Mouse (Mus musculus) neural tube, embryonic 13.5 days (tissue): Measurements from ENCODE around the gene Mael. TPM values are rescaled to one million over a fixed set of nuclear protein-coding genes. Genes with fewer than 3 reads are reported as not detected.

Source experiments
- ATAC-seq: fragments of 200-750 bp; cut with Nextera tagmentation; 2 replicates; pipeline ENCODE4 v1.8.0; 2017; ENCODE audit warnings: low read depth, mild to moderate bottlenecking, moderate TSS enrichment, moderate library complexity
- H3K27ac ChIP-seq: fragments of 300-500 bp; sonication (generic); replicated peaks from 2 replicates; pipeline ENCODE4 v1.5.1; 2015; ENCODE audit warnings: moderate library complexity, mild to moderate bottlenecking, inconsistent platforms
- H3K27me3 ChIP-seq: fragments of 300-500 bp; sonication (generic); 2 replicates; pipeline ENCODE4 v1.6.1; 2015; ENCODE audit warnings: mild to moderate bottlenecking, inconsistent platforms
- H3K36me3 ChIP-seq: fragments of 300-500 bp; sonication (generic); 2 replicates; pipeline ENCODE4 v1.6.1; 2015; ENCODE audit warnings: mild to moderate bottlenecking, inconsistent platforms
- H3K4me1 ChIP-seq: fragments of 300-500 bp; sonication (generic); replicated peaks from 2 replicates; pipeline ENCODE4 v1.6.1; 2015; ENCODE audit warnings: inconsistent platforms
- H3K4me2 ChIP-seq: fragments of 300-500 bp; sonication (generic); 2 replicates; pipeline ENCODE4 v1.6.1; 2015; ENCODE audit warnings: inconsistent platforms, mild to moderate bottlenecking, moderate library complexity
- H3K4me3 ChIP-seq: fragments of 300-500 bp; sonication (generic); 2 replicates; pipeline ENCODE4 v1.5.1; 2015; ENCODE audit warnings: mild to moderate bottlenecking, inconsistent platforms
- H3K9ac ChIP-seq: fragments of 300-500 bp; sonication (generic); 2 replicates; pipeline ENCODE4 v1.6.1; 2015; ENCODE audit warnings: moderate library complexity, mild to moderate bottlenecking, inconsistent platforms
- H3K9me3 ChIP-seq: fragments of 300-500 bp; sonication (generic); 2 replicates; pipeline ENCODE4 v1.6.1; 2016; ENCODE audit warnings: inconsistent platforms
- WGBS: fragments of 180-500 bp; shearing (Covaris S2); methylation state at CpG from one replicate; pipeline ENCODE4 v1.1.7; 2015; 5-methylcytosine and 5-hydroxymethylcytosine counted together
- polyA plus RNA-seq: library from polyadenylated mRNA; unstranded; fragments of >200 nt; fragmentation: Nextera tagmentation; extraction: Ambion mirVana; gene quantifications from 2 replicates; pipeline ENCODE4 v1.2.1, GENCODE M21; 2015

Gene Mael
- not detected in 2 replicates for polyA plus RNA-seq

- Histone ChIP-seq H3K36me3 (no peaks in the 10 kb centered on the region), H3K27me3 (no peaks in the 10 kb centered on the region), H3K9ac (no peak within 1 kb of the TSS), H3K4me3 (no peak within 1 kb of the TSS), H3K4me2 (no peak within 1 kb of the TSS), H3K27ac (no peak within 1 kb of the TSS), H3K9me3 (peaks cover 7% of the 10 kb centered on the region; the same call in 1 of the 2 replicates), H3K4me1 (no peaks in the 10 kb centered on the region)
- 88% methylated on average over 53 of the region's 53 CpGs for WGBS
- no peak for ATAC-seq
Observed at GRCm38 (mm10) chr1:166238315-166238969, at the start of gene Mael. Mael (minus strand) TSS chr1:166238747.

- WGBS: 64% methylated on average over 9 of the region's 9 CpGs
- H3K4me3 ChIP-seq: no peak overlapping the region
- H3K9ac ChIP-seq: no peak overlapping the region
- no peak overlapping the region for H3K27ac ChIP-seq
- no peaks in the 10 kb centered on the region for H3K36me3 ChIP-seq
- H3K4me2 ChIP-seq: no peak overlapping the region
- no peak for ATAC-seq
- H3K4me1 ChIP-seq: peaks cover 48% of the 10 kb centered on the region
- H3K9me3 ChIP-seq: no peaks in the 10 kb centered on the region
- no peaks in the 10 kb centered on the region for H3K27me3 ChIP-seq
Observed at GRCm38 (mm10) chr1:166286231-166286630, 47.7 kb upstream of the Mael start.

- no peaks in the 10 kb centered on the region for H3K27me3 ChIP-seq
- peak overlapping the region; percentile 55; the same call in 1 of the 2 replicates for H3K27ac ChIP-seq
- no peak for ATAC-seq
- H3K9me3 ChIP-seq: no peaks in the 10 kb centered on the region
- 52% methylated on average over 8 of the region's 8 CpGs for WGBS
- H3K36me3 ChIP-seq: no peaks in the 10 kb centered on the region
- H3K9ac ChIP-seq: 0 out of 2 replicates have a peak overlapping the region, but pooled peaks have one; percentile 42
- H3K4me3 ChIP-seq: no peak overlapping the region
- no peak overlapping the region for H3K4me2 ChIP-seq
- peaks cover 66% of the 10 kb centered on the region for H3K4me1 ChIP-seq
Observed at GRCm38 (mm10) chr1:166284390-166284789, 45.8 kb upstream of the Mael start.

- Histone ChIP-seq H3K27me3 (no peaks in the 10 kb centered on the region), H3K27ac (peak overlapping the region; percentile 78; the same call in 1 of the 2 replicates), H3K9ac (no peak overlapping the region), H3K4me3 (no peak overlapping the region), H3K36me3 (no peaks in the 10 kb centered on the region), H3K4me2 (no peak overlapping the region), H3K9me3 (no peaks in the 10 kb centered on the region), H3K4me1 (peaks cover 75% of the 10 kb centered on the region)
- ATAC-seq: no peak
- 69% methylated on average over 6 of the region's 6 CpGs for WGBS
Observed at GRCm38 (mm10) chr1:166283451-166283850, 44.9 kb upstream of the Mael start.

- Histone ChIP-seq H3K4me3 (peak overlapping the region; percentile 20), H3K27me3 (no peaks in the 10 kb centered on the region), H3K27ac (peak overlapping the region; percentile 78), H3K36me3 (no peaks in the 10 kb centered on the region), H3K9me3 (no peaks in the 10 kb centered on the region), H3K4me2 (peak overlapping the region; percentile 48), H3K9ac (peak overlapping the region; percentile 9; the same call in 1 of the 2 replicates), H3K4me1 (peaks cover 80% of the 10 kb centered on the region)
- 2% methylated on average over 22 of the region's 22 CpGs for WGBS
- ATAC-seq: peak; percentile 88
Observed at GRCm38 (mm10) chr1:166282597-166283210, 44.2 kb upstream of the Mael start.

- H3K36me3 ChIP-seq: no peaks in the 10 kb centered on the region
- H3K9ac ChIP-seq: no peak overlapping the region
- H3K9me3 ChIP-seq: no peaks in the 10 kb centered on the region
- peak overlapping the region; percentile 39 for H3K27ac ChIP-seq
- no peak overlapping the region for H3K4me3 ChIP-seq
- WGBS: 15% methylated on average over 3 of the region's 3 CpGs
- H3K27me3 ChIP-seq: no peaks in the 10 kb centered on the region
- H3K4me1 ChIP-seq: peaks cover 74% of the 10 kb centered on the region
- H3K4me2 ChIP-seq: peak overlapping the region; percentile 48; the same call in 1 of the 2 replicates
- ATAC-seq: no peak
Observed at GRCm38 (mm10) chr1:166281836-166282235, 43.3 kb upstream of the Mael start.

- Histone ChIP-seq H3K27me3 (no peaks in the 10 kb centered on the region), H3K9me3 (no peaks in the 10 kb centered on the region), H3K4me1 (peaks cover 74% of the 10 kb centered on the region), H3K4me3 (no peak overlapping the region), H3K4me2 (peak overlapping the region; percentile 13; the same call in 1 of the 2 replicates), H3K36me3 (no peaks in the 10 kb centered on the region), H3K9ac (no peak overlapping the region), H3K27ac (peak overlapping the region; percentile 64)
- ATAC-seq: no peak
- WGBS: 16% methylated on average over 1 of the region's 1 CpGs
Observed at GRCm38 (mm10) chr1:166281287-166281686, 42.7 kb upstream of the Mael start.

GRCm38 (mm10) chr1:166280566-166280965, 42.0 kb upstream of the Mael start:
- no peaks in the 10 kb centered on the region for H3K36me3 ChIP-seq
- H3K27me3 ChIP-seq: no peaks in the 10 kb centered on the region
- H3K27ac ChIP-seq: peak overlapping the region; percentile 69
- H3K4me2 ChIP-seq: peak overlapping the region; percentile 13; the same call in 1 of the 2 replicates
- peak; percentile 72 for ATAC-seq
- no peaks in the 10 kb centered on the region for H3K9me3 ChIP-seq
- no peak overlapping the region for H3K9ac ChIP-seq
- no peak overlapping the region for H3K4me3 ChIP-seq
- peaks cover 74% of the 10 kb centered on the region for H3K4me1 ChIP-seq
- 0% methylated on average over 1 of the region's 1 CpGs for WGBS

- ATAC-seq: no peak
- Histone ChIP-seq H3K27ac (peak overlapping the region; percentile 69), H3K9me3 (no peaks in the 10 kb centered on the region), H3K27me3 (no peaks in the 10 kb centered on the region), H3K4me1 (peaks cover 66% of the 10 kb centered on the region), H3K4me2 (0 out of 2 replicates have a peak overlapping the region, but pooled peaks have one; percentile 13), H3K36me3 (no peaks in the 10 kb centered on the region), H3K9ac (peak overlapping the region; percentile 34; the same call in 1 of the 2 replicates), H3K4me3 (no peak overlapping the region)
- WGBS: 20% methylated on average over 9 of the region's 9 CpGs
Observed at GRCm38 (mm10) chr1:166279580-166280206, 41.1 kb upstream of the Mael start.

- no peak for ATAC-seq
- no peak overlapping the region for H3K4me2 ChIP-seq
- H3K4me3 ChIP-seq: no peak overlapping the region
- no peak overlapping the region for H3K9ac ChIP-seq
- H3K4me1 ChIP-seq: peaks cover 58% of the 10 kb centered on the region
- no peak overlapping the region for H3K27ac ChIP-seq
- WGBS: 18% methylated on average over 2 of the region's 2 CpGs
- no peaks in the 10 kb centered on the region for H3K36me3 ChIP-seq
- no peaks in the 10 kb centered on the region for H3K9me3 ChIP-seq
- H3K27me3 ChIP-seq: no peaks in the 10 kb centered on the region
Observed at GRCm38 (mm10) chr1:166278786-166279185, 40.2 kb upstream of the Mael start.

GRCm38 (mm10) chr1:166268218-166268617, 29.7 kb upstream of the Mael start:
- Histone ChIP-seq H3K36me3 (no peaks in the 10 kb centered on the region), H3K27me3 (no peaks in the 10 kb centered on the region), H3K9me3 (no peaks in the 10 kb centered on the region), H3K27ac (no peak overlapping the region), H3K4me2 (no peak overlapping the region), H3K9ac (no peak overlapping the region), H3K4me1 (no peaks in the 10 kb centered on the region), H3K4me3 (no peak overlapping the region)
- no peak for ATAC-seq
- WGBS: 91% methylated on average over 5 of the region's 5 CpGs

- H3K4me3 ChIP-seq: no peak overlapping the region
- H3K4me1 ChIP-seq: no peaks in the 10 kb centered on the region
- H3K4me2 ChIP-seq: no peak overlapping the region
- no peaks in the 10 kb centered on the region for H3K36me3 ChIP-seq
- H3K27me3 ChIP-seq: no peaks in the 10 kb centered on the region
- WGBS: 95% methylated on average over 9 of the region's 9 CpGs
- H3K9ac ChIP-seq: no peak overlapping the region
- ATAC-seq: no peak
- H3K27ac ChIP-seq: no peak overlapping the region
- H3K9me3 ChIP-seq: no peaks in the 10 kb centered on the region
Observed at GRCm38 (mm10) chr1:166266918-166267317, 28.4 kb upstream of the Mael start.
